Mouse (Mus musculus) lung, postnatal 0 days (tissue): ENCODE data around the gene Duox1.

Experiments
- CTCF ChIP-seq: IDR thresholded peaks from 2 replicates; pipeline ENCODE4 v1.5.1; 2016; ENCODE audit warnings: antibody characterized with exemption, mild to moderate bottlenecking
- EP300 ChIP-seq: IDR thresholded peaks from 2 replicates; pipeline ENCODE4 v1.6.1; 2016; ENCODE audit warnings: antibody characterized with exemption, mild to moderate bottlenecking, control low read depth

DNA sequence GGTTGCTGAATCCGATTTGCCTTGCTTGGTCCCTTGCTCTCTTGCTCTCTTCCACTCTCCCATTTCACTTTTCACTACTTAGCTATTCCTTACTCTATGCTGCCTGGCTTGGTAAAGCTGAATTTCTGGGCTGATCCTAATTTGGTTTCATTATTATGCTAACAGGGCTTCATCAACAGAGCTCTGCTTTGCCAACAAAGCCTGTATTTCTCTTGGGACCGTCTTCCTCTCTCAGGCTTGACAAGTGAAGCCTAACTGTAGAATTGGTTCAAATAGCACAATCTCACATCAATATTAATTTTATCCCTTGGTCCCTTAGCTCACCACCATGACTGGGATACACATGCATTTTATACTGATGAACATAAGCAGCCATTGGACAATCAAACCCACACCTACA lies 3.9 kb upstream of the Duox1 start:
- TF ChIP-seq CTCF = no peak
- TF ChIP-seq EP300 = no peak
